Mouse (Mus musculus) small intestine, adult 2 months (tissue): ENCODE measurements around the gene Mvb12b.

ENCODE experiments used
- CTCF ChIP-seq: fragments of 200-500 bp; IDR thresholded peaks from 2 replicates; pipeline ENCODE4 v1.5.1; 2012; ENCODE audit warnings: low read depth, mild to moderate bottlenecking, control low read depth, inconsistent platforms, low read length, moderate library complexity, mixed read lengths; ENCODE audit not compliant: insufficient replicate concordance, insufficient read length; ENCODE audit errors: extremely low read depth
- POLR2A ChIP-seq: fragments of 200-500 bp; IDR thresholded peaks from 2 replicates; pipeline ENCODE4 v1.6.1; 2012; ENCODE audit warnings: low read depth, mild to moderate bottlenecking, control low read depth, inconsistent platforms, low read length, moderate library complexity

DNA sequence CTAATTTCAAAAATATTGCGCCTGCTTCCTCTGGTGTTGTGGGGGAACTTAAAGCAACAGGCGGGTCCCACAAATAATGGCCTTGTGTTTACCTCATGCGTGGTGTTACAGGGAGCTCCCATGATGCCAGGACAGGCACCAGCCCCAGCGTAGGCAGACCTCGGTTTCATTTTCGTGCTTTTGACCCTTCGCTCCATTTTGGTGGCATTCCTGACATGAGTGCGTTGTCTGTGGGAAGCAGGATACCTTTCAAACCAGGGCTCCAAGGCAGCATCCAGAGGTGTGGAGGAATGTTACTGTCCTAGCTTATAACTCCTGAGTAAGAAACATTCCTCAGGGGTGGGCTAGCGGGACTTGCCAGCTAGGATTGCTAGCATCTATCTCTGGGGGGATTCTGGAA is 181.3 kb downstream of the Mvb12b start:
- TF ChIP-seq CTCF (no peak), POLR2A (no peak)
